Mouse (Mus musculus) lung, postnatal 0 days (tissue): ENCODE results near the gene B4galt1.

ENCODE experiments used
- CTCF ChIP-seq: IDR thresholded peaks from 2 replicates; pipeline ENCODE4 v1.5.1; 2016; ENCODE audit warnings: antibody characterized with exemption, mild to moderate bottlenecking
- EP300 ChIP-seq: IDR thresholded peaks from 2 replicates; pipeline ENCODE4 v1.6.1; 2016; ENCODE audit warnings: antibody characterized with exemption, mild to moderate bottlenecking, control low read depth

- no peak for TF ChIP-seq CTCF
- TF ChIP-seq EP300 = peak; percentile 69
Observed at GRCm38 (mm10) chr4:40889252-40889651, 35.4 kb upstream of the B4galt1 start.
